Mouse (Mus musculus) MEL (cell line): ENCODE measurements around the gene Trpm3.

Experiments
- CTCF ChIP-seq, 3 experiments: IDR thresholded peaks in 2 of 3; conservative IDR thresholded peaks in 1 of 3; 2 replicates each; pipeline ENCODE4 v1.5.1; 2011 to 2012; ENCODE audit warnings: low read length in 3 of 3, low read depth in 2 of 3, mild to moderate bottlenecking in 2 of 3, improper control_type of control experiment in 1 of 3, inconsistent platforms in 1 of 3, mixed read lengths in 1 of 3, moderate library complexity in 1 of 3; ENCODE audit not compliant: control insufficient read depth in 1 of 3, insufficient read depth in 1 of 3, poor library complexity in 1 of 3, severe bottlenecking in 1 of 3
- EP300 ChIP-seq, 2 experiments: IDR thresholded peaks; 2 replicates each; pipeline ENCODE4 v1.6.1; 2011; ENCODE audit warnings: improper control_type of control experiment in 2 of 2, low read length in 2 of 2, low read depth in 1 of 2, mild to moderate bottlenecking in 1 of 2
- GATA1 ChIP-seq: IDR thresholded peaks from 2 replicates; pipeline ENCODE4 v1.6.1; 2011; ENCODE audit warnings: low read depth, low read length, improper control_type of control experiment
- HCFC1 ChIP-seq: IDR thresholded peaks from 2 replicates; pipeline ENCODE4 v1.6.1; 2012; ENCODE audit warnings: low read depth, mild to moderate bottlenecking, inconsistent platforms, low read length, improper control_type of control experiment, moderate library complexity
- MEF2A ChIP-seq: IDR thresholded peaks from 2 replicates; pipeline ENCODE4 v1.6.1; 2014; ENCODE audit warnings: low read depth, mild to moderate bottlenecking, inconsistent platforms, low read length, improper control_type of control experiment; ENCODE audit not compliant: poor library complexity, insufficient replicate concordance, severe bottlenecking; ENCODE audit errors: extremely low read depth
- MYB ChIP-seq: IDR thresholded peaks from 2 replicates; pipeline ENCODE4 v1.6.1; 2011; ENCODE audit warnings: mild to moderate bottlenecking, low read depth, low read length, improper control_type of control experiment
- MYC ChIP-seq: IDR thresholded peaks from 2 replicates; pipeline ENCODE4 v1.6.1; 2011; ENCODE audit warnings: low read depth, mild to moderate bottlenecking, low read length, improper control_type of control experiment, moderate library complexity
- POLR2AphosphoS5 ChIP-seq: IDR thresholded peaks from 2 replicates; pipeline ENCODE4 v1.6.1; 2012; ENCODE audit warnings: low read depth, borderline replicate concordance, mild to moderate bottlenecking, inconsistent platforms, low read length, moderate library complexity, mixed read lengths
- SMC3 ChIP-seq: IDR thresholded peaks from 2 replicates; pipeline ENCODE4 v1.6.1; 2011; ENCODE audit warnings: low read depth, low read length, improper control_type of control experiment
- TBP ChIP-seq: IDR thresholded peaks from 2 replicates; pipeline ENCODE4 v1.8.0; 2011; ENCODE audit warnings: low read depth, low read length, improper control_type of control experiment
- ZKSCAN1 ChIP-seq: IDR thresholded peaks from 2 replicates; pipeline ENCODE4 v1.6.1; 2012; ENCODE audit warnings: low read depth, mild to moderate bottlenecking, inconsistent platforms, low read length, improper control_type of control experiment, moderate library complexity

GRCm38 (mm10) chr19:22336278-22336677 is 197.4 kb downstream of the Trpm3 start:
- TF ChIP-seq EP300 (IDR thresholded peaks at IDR 0.05; ENCODE audit: low read depth in 1 of 2, low read length in 2 of 2) (no peak), MYB (no peak), CTCF (IDR thresholded peaks at IDR 0.05 in 2 of 3, conservative IDR thresholded peaks at IDR 0.05 in 1 of 3; ENCODE audit: control insufficient read depth in 1 of 3, insufficient read depth in 1 of 3, low read depth in 2 of 3, low read length in 3 of 3, poor library complexity in 1 of 3, severe bottlenecking in 1 of 3) (no peak), GATA1 (no peak), MYC (no peak), POLR2AphosphoS5 (no peak), HCFC1 (no peak), MEF2A (no peak), SMC3 (no peak), ZKSCAN1 (no peak), TBP (no peak)
